Mouse (Mus musculus) C2C12 (cell line): Measurements from ENCODE around the gene Natd1.

Experiments
- CEBPB ChIP-seq: IDR thresholded peaks from one replicate; pipeline ENCODE4 v1.6.1; 2011; ENCODE audit warnings: low read depth, mild to moderate bottlenecking, control low read depth, moderate library complexity
- CTCF ChIP-seq: IDR thresholded peaks from one replicate; pipeline ENCODE4 v1.5.1; 2011; ENCODE audit not compliant: control insufficient read depth, insufficient read depth, insufficient read length
- MYOD1 ChIP-seq: IDR thresholded peaks from one replicate; pipeline ENCODE4 v1.6.1; 2011; ENCODE audit warnings: low read depth; ENCODE audit not compliant: control insufficient read depth, insufficient read length
- MYOG ChIP-seq: IDR thresholded peaks from one replicate; pipeline ENCODE4 v1.6.1; 2011; ENCODE audit not compliant: control insufficient read depth, insufficient read length; ENCODE audit errors: extremely low read depth
- USF1 ChIP-seq: IDR thresholded peaks from one replicate; pipeline ENCODE4 v1.6.1; 2011; ENCODE audit warnings: low read depth, mild to moderate bottlenecking, control low read depth, moderate library complexity

- no peak for TF ChIP-seq MYOG
- TF ChIP-seq CTCF = no peak
- no peak for TF ChIP-seq USF1
- TF ChIP-seq CEBPB = no peak
- no peak for TF ChIP-seq MYOD1
Measured at GRCm38 (mm10) chr11:60861993-60862392, 52.6 kb downstream of the Natd1 start.
